Mouse (Mus musculus): ENCODE measurements around the gene 1700109H08Rik. TPM values are rescaled to one million over a fixed set of nuclear protein-coding genes. Genes with fewer than 3 reads are reported as not detected.
"Not testable (repeated sequence)": the region's sequence is repeated elsewhere in the genome, so short reads cannot be mapped to it uniquely, and the experiment has no call there.

1700109H08Rik gene
- polyA plus RNA-seq, 1 experiment from 2014 or later = 2.5 TPM

DNA sequence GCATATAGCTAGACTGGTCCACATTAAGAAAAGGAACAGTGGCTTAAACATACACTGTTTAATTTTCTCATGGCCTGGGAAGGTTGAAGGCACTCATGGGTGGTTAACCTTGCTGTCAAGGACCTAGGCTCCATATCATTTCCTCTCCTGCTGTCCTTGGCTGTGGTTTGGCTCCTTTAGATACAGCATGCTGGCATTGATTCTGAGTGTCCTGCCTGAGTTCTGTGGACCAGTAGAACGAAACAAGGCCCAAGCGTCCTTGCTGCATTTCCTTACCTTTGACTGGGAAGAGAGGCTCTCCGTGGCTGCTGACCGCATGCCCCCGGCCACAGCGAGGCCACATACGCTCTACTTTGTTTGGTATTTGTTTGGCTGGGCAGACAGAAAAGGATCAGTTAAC, 37.9 kb downstream of the 1700109H08Rik start:
- H3K36me3 ChIP-seq = peaks cover 68% of the 10 kb centered on the region

GRCm38 (mm10) chr5:3611835-3612234, 40.5 kb downstream of the 1700109H08Rik start:
- H3K4me3 ChIP-seq; H3K27ac ChIP-seq; ATAC-seq (ENCODE audit: low FRiP score); H3K4me2 ChIP-seq; H3K27me3 ChIP-seq; H3K9me3 ChIP-seq; H3K4me1 ChIP-seq (replicated peaks); H3K9ac ChIP-seq: not testable (repeated sequence)
- H3K36me3 ChIP-seq = peaks cover 65% of the 10 kb centered on the region
- WGBS = 96% methylated on average over 2 of the region's 2 CpGs

More for the DNA sequence above, 37.9 kb downstream of the 1700109H08Rik start:
- H3K27ac ChIP-seq = no peak overlapping the region
- no peak overlapping the region for H3K9ac ChIP-seq
- no peaks in the 10 kb centered on the region for H3K4me1 ChIP-seq (replicated peaks)
- no peaks in the 10 kb centered on the region for H3K9me3 ChIP-seq
- H3K27me3 ChIP-seq = no peaks in the 10 kb centered on the region
- ATAC-seq (ENCODE audit: low FRiP score) = no peak
- 96% methylated on average over 7 of the region's 7 CpGs for WGBS
- H3K4me2 ChIP-seq = no peak overlapping the region
- H3K4me3 ChIP-seq = no peak overlapping the region

DNA sequence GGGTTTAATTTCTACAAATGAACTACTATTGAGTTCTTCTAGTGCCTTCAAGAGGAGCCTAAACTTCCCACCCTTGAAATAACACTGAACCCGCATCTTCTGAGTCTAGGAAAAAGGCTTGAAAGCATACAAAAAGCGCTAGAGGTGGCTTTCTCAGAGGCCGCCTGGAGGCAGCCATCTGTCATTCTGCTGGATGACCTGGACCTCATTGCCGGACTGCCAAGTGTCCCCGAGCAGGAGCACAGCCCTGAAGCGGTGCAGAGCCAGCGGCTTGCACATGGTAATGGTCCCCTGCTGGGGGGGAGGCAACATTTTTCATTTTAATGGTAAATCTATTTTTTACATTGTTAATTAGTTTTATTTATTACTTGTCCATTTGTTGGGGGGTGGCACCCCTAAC, 49.1 kb downstream of the 1700109H08Rik start:
- H3K9ac ChIP-seq = no peak overlapping the region
- H3K4me3 ChIP-seq = no peak overlapping the region
- no peaks in the 10 kb centered on the region for H3K4me1 ChIP-seq (replicated peaks)
- peaks cover 78% of the 10 kb centered on the region for H3K36me3 ChIP-seq
- H3K9me3 ChIP-seq = no peaks in the 10 kb centered on the region
- H3K27ac ChIP-seq = no peak overlapping the region
- no peak for ATAC-seq (ENCODE audit: low FRiP score)
- H3K27me3 ChIP-seq = no peaks in the 10 kb centered on the region
- H3K4me2 ChIP-seq = no peak overlapping the region
- whole genome bisulfite sequencing = 80% methylated on average over 7 of the region's 7 CpGs

GRCm38 (mm10) chr5:3630055-3630454, 58.7 kb downstream of the 1700109H08Rik start:
- Histone ChIP-seq H3K4me3 (no peak overlapping the region), H3K36me3 (peaks cover 68% of the 10 kb centered on the region), H3K27ac (no peak overlapping the region), H3K4me2 (no peak overlapping the region), H3K9ac (no peak overlapping the region), H3K4me1 (replicated peaks) (no peaks in the 10 kb centered on the region), H3K27me3 (no peaks in the 10 kb centered on the region), H3K9me3 (no peaks in the 10 kb centered on the region)
- 95% methylated on average over 5 of the region's 5 CpGs for WGBS
- ATAC-seq (ENCODE audit: low FRiP score) = no peak

GRCm38 (mm10) chr5:3631512-3632271, 60.3 kb downstream of the 1700109H08Rik start:
- Histone ChIP-seq H3K9ac (no peak overlapping the region), H3K27me3 (no peaks in the 10 kb centered on the region), H3K4me1 (replicated peaks) (no peaks in the 10 kb centered on the region), H3K4me3 (no peak overlapping the region), H3K4me2 (no peak overlapping the region), H3K9me3 (no peaks in the 10 kb centered on the region), H3K27ac (no peak overlapping the region), H3K36me3 (peaks cover 62% of the 10 kb centered on the region)
- 53% methylated on average over 16 of the region's 16 CpGs for WGBS
- no peak for ATAC-seq (ENCODE audit: low FRiP score)

DNA sequence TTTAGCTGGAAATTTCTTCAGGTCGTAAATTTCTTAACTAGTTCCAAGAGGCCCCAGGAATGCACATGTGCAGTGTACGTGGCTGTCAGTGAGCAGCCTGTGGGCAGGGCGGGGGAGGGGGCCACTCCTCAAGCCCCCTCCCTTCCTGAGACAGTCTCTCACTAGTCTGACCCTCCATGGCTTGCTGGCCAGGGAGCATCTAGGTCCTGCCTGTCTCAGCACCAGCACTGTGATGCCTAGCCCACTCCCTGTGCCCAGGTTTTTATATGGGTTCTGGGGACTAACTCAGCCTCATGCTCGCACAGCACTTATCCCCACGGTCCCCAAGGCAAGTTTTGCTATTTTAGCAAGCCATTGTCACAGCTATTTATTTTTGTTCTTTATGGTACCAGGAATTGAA, 60.9 kb downstream of the 1700109H08Rik start:
- H3K27ac ChIP-seq = no peak overlapping the region
- no peak for ATAC-seq (ENCODE audit: low FRiP score)
- H3K4me3 ChIP-seq = no peak overlapping the region
- H3K36me3 ChIP-seq = peaks cover 57% of the 10 kb centered on the region
- no peaks in the 10 kb centered on the region for H3K27me3 ChIP-seq
- no peak overlapping the region for H3K4me2 ChIP-seq
- H3K4me1 ChIP-seq (replicated peaks) = no peaks in the 10 kb centered on the region
- WGBS = 89% methylated on average over 5 of the region's 5 CpGs
- H3K9ac ChIP-seq = no peak overlapping the region
- H3K9me3 ChIP-seq = no peaks in the 10 kb centered on the region

DNA sequence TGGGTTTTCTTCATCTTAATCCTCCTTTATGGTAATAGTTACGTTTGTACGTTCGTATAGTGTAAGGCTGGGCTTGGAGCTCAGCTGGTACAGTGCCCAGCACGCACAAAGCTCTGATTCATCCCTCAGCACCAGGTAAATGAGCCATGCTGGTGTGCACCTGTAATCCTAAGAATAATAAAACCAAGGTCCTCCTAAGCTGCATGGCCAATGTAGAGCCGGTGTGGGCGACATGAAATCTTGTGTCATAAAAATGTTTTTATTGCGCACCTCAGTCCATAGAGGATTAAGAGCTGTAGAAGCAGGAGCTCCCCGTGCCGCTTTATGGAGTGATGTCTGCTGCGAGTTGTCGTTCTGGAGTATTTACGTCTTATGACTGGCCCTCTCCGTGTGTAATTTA, 61.9 kb downstream of the 1700109H08Rik start:
- ATAC-seq (ENCODE audit: low FRiP score) = no peak
- Histone ChIP-seq H3K9me3 (no peaks in the 10 kb centered on the region), H3K36me3 (peaks cover 54% of the 10 kb centered on the region), H3K27me3 (no peaks in the 10 kb centered on the region), H3K4me3 (no peak overlapping the region), H3K4me2 (no peak overlapping the region), H3K9ac (no peak overlapping the region), H3K27ac (no peak overlapping the region), H3K4me1 (replicated peaks) (no peaks in the 10 kb centered on the region)
- 95% methylated on average over 13 of the region's 13 CpGs for WGBS

DNA sequence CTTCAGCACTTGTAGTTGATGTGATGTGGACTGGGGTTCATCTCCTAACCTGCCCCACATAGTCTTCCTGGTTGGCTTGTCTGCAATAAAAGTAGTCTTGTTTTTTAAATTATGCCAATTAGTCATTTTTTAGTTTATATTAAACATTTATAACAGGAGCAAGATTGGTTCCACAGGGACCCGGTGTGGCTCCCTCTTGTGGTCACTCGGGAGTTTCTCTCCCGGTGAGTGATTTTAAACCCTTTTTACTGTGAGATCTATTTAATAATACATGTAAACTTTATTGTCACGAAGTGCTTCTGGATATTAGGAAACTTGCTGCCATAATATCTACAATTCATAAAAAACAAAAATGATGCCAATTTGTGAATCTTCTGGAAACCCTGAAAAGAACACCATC, 62.6 kb downstream of the 1700109H08Rik start:
- H3K4me2 ChIP-seq = no peak overlapping the region
- H3K27ac ChIP-seq = no peak overlapping the region
- H3K9me3 ChIP-seq = no peaks in the 10 kb centered on the region
- no peak overlapping the region for H3K4me3 ChIP-seq
- no peaks in the 10 kb centered on the region for H3K4me1 ChIP-seq (replicated peaks)
- no peak for ATAC-seq (ENCODE audit: low FRiP score)
- 74% methylated on average over 4 of the region's 4 CpGs for WGBS
- no peaks in the 10 kb centered on the region for H3K27me3 ChIP-seq
- no peak overlapping the region for H3K9ac ChIP-seq
- peaks cover 53% of the 10 kb centered on the region for H3K36me3 ChIP-seq

Other genes starting within 250 kb of the 1700109H08Rik start
- 11.8 and 12.3 TPM in 2 replicates for gene Cdk6, start 230.1 kb upstream of the 1700109H08Rik start, polyA plus RNA-seq (2015; fragmentation: Nextera tagmentation; extraction: Ambion mirVana)
- gene Fam133b, start 27.7 kb upstream of the 1700109H08Rik start, polyA plus RNA-seq (2015; fragmentation: Nextera tagmentation; extraction: Ambion mirVana) = 29.3 and 32.1 TPM in 2 replicates
- gene Pex1, start 24.5 kb downstream of the 1700109H08Rik start, polyA plus RNA-seq (2015; fragmentation: Nextera tagmentation; extraction: Ambion mirVana) = 26.9 and 28.7 TPM in 2 replicates
- 14.9 and 16.1 TPM in 2 replicates for gene Rbm48, start 25.0 kb downstream of the 1700109H08Rik start, polyA plus RNA-seq (2015; fragmentation: Nextera tagmentation; extraction: Ambion mirVana)
- not detected in 2 replicates for gene Tmbim7, start 79.6 kb downstream of the 1700109H08Rik start, polyA plus RNA-seq (2015; fragmentation: Nextera tagmentation; extraction: Ambion mirVana)
- 63.4 and 65.8 TPM in 2 replicates for gene Gatad1, start 85.6 kb downstream of the 1700109H08Rik start, polyA plus RNA-seq (2015; fragmentation: Nextera tagmentation; extraction: Ambion mirVana)
- gene Ankib1, start 231.4 kb downstream of the 1700109H08Rik start, polyA plus RNA-seq (2015; fragmentation: Nextera tagmentation; extraction: Ambion mirVana) = 18.3 and 19.9 TPM in 2 replicates
- gene Krit1, start 231.6 kb downstream of the 1700109H08Rik start, polyA plus RNA-seq (2015; fragmentation: Nextera tagmentation; extraction: Ambion mirVana) = 68.4 and 71.8 TPM in 2 replicates